Mouse (Mus musculus): ENCODE data around the gene Spta1. TPM values are rescaled to one million over a fixed set of nuclear protein-coding genes. Genes with fewer than 3 reads are reported as not detected.

Gene Spta1
- polyA plus RNA-seq, 1 experiment, result 0.04 TPM

GRCm38 (mm10) chr1:174267816-174268215 lies 95.2 kb downstream of the Spta1 start:
- Histone ChIP-seq H3K27me3 (ENCODE audit: control insufficient read depth, insufficient read depth, insufficient read length) (no peaks in the 10 kb centered on the region), H3K36me3 (ENCODE audit: control insufficient read depth, insufficient read depth) (no peaks in the 10 kb centered on the region), H3K4me3 (no peak overlapping the region), H3K4me2 (ENCODE audit: low read depth) (no peak overlapping the region), H3K79me2 (ENCODE audit: control insufficient read depth, insufficient read depth) (no peaks in the 10 kb centered on the region), H3ac (ENCODE audit: control insufficient read depth, insufficient read length) (no peak overlapping the region)
- TF ChIP-seq USF1 (IDR thresholded peaks at IDR 0.05; ENCODE audit: low read depth), result no peak
- no peak for TF ChIP-seq POLR2AphosphoS2 (IDR thresholded peaks at IDR 0.05; ENCODE audit: insufficient read length, low read depth)
- TF ChIP-seq SRF (IDR thresholded peaks at IDR 0.05; ENCODE audit: control insufficient read depth, insufficient read length, low read depth), result no peak
- TF ChIP-seq TCF12 (IDR thresholded peaks at IDR 0.05; ENCODE audit: insufficient read depth, poor library complexity, severe bottlenecking), result no peak
- TF ChIP-seq REST (IDR thresholded peaks at IDR 0.05; ENCODE audit: insufficient read depth, insufficient read length), result no peak
- no peak for TF ChIP-seq E2F4 (IDR thresholded peaks at IDR 0.05; ENCODE audit: insufficient read depth)
- no peak for TF ChIP-seq POLR2A (IDR thresholded peaks at IDR 0.05; ENCODE audit: insufficient read length, low read depth)
- TF ChIP-seq MAX (IDR thresholded peaks at IDR 0.05; ENCODE audit: low read depth), result no peak
- TF ChIP-seq MYOD1 (IDR thresholded peaks at IDR 0.05; ENCODE audit: control insufficient read depth in 1 of 3, insufficient read length in 2 of 3, low read depth in 2 of 3), result no peak
- TF ChIP-seq MYOG (IDR thresholded peaks at IDR 0.05; ENCODE audit: control insufficient read depth in 1 of 3, insufficient read depth in 1 of 3, insufficient read length in 2 of 3, low read depth in 2 of 3), result no peak
- TF ChIP-seq CEBPB (IDR thresholded peaks at IDR 0.05; ENCODE audit: insufficient read depth, poor library complexity, severe bottlenecking), result no peak
- TF ChIP-seq TCF3 (IDR thresholded peaks at IDR 0.05; ENCODE audit: insufficient read length, low read depth), result no peak

GRCm38 (mm10) chr1:174269162-174269561 lies 96.6 kb downstream of the Spta1 start:
- Histone ChIP-seq H3K79me2 (ENCODE audit: control insufficient read depth, insufficient read depth) (no peaks in the 10 kb centered on the region), H3K4me3 (no peak overlapping the region), H3ac (ENCODE audit: control insufficient read depth, insufficient read length) (no peak overlapping the region), H3K4me2 (ENCODE audit: low read depth) (no peak overlapping the region), H3K36me3 (ENCODE audit: control insufficient read depth, insufficient read depth) (no peaks in the 10 kb centered on the region), H3K27me3 (ENCODE audit: control insufficient read depth, insufficient read depth, insufficient read length) (no peaks in the 10 kb centered on the region)
- TF ChIP-seq MYOD1 (IDR thresholded peaks at IDR 0.05; ENCODE audit: control insufficient read depth in 1 of 3, insufficient read length in 2 of 3, low read depth in 2 of 3) (no peak), E2F4 (IDR thresholded peaks at IDR 0.05; ENCODE audit: insufficient read depth) (no peak), MAX (IDR thresholded peaks at IDR 0.05; ENCODE audit: low read depth) (no peak)

- H3K27me3 ChIP-seq (ENCODE audit: control insufficient read depth, insufficient read depth, insufficient read length), result no peaks in the 10 kb centered on the region
- H3K4me3 ChIP-seq, result no peak overlapping the region
- H3K79me2 ChIP-seq (ENCODE audit: control insufficient read depth, insufficient read depth), result no peaks in the 10 kb centered on the region
- no peak overlapping the region for H3K4me2 ChIP-seq (ENCODE audit: low read depth)
- no peaks in the 10 kb centered on the region for H3K36me3 ChIP-seq (ENCODE audit: control insufficient read depth, insufficient read depth)
- TF ChIP-seq POLR2A (IDR thresholded peaks at IDR 0.05; ENCODE audit: insufficient read length, low read depth), result no peak
- no peak for TF ChIP-seq SRF (IDR thresholded peaks at IDR 0.05; ENCODE audit: control insufficient read depth, insufficient read length, low read depth)
- no peak for TF ChIP-seq TCF12 (IDR thresholded peaks at IDR 0.05; ENCODE audit: insufficient read depth, poor library complexity, severe bottlenecking)
- no peak for TF ChIP-seq MYOD1 (IDR thresholded peaks at IDR 0.05; ENCODE audit: control insufficient read depth in 1 of 3, insufficient read length in 2 of 3, low read depth in 2 of 3)
- no peak for TF ChIP-seq REST (IDR thresholded peaks at IDR 0.05; ENCODE audit: insufficient read depth, insufficient read length)
- no peak for TF ChIP-seq MYOG (IDR thresholded peaks at IDR 0.05; ENCODE audit: control insufficient read depth in 1 of 3, insufficient read depth in 1 of 3, insufficient read length in 2 of 3, low read depth in 2 of 3)
- no peak for TF ChIP-seq POLR2AphosphoS2 (IDR thresholded peaks at IDR 0.05; ENCODE audit: insufficient read length, low read depth)
- no peak for TF ChIP-seq MAX (IDR thresholded peaks at IDR 0.05; ENCODE audit: low read depth)
- TF ChIP-seq USF1 (IDR thresholded peaks at IDR 0.05; ENCODE audit: low read depth), result no peak
- no peak for TF ChIP-seq CEBPB (IDR thresholded peaks at IDR 0.05; ENCODE audit: insufficient read depth, poor library complexity, severe bottlenecking)
- no peak for TF ChIP-seq E2F4 (IDR thresholded peaks at IDR 0.05; ENCODE audit: insufficient read depth)
- no peak for TF ChIP-seq TCF3 (IDR thresholded peaks at IDR 0.05; ENCODE audit: insufficient read length, low read depth)
- no peak overlapping the region for H3ac ChIP-seq (ENCODE audit: control insufficient read depth, insufficient read length)
Observed at GRCm38 (mm10) chr1:174270643-174271042, 98.1 kb downstream of the Spta1 start.

Other genes starting within 250 kb of the Spta1 start
- gene Mndal, start 230.3 kb upstream of the Spta1 start, polyA plus RNA-seq (2012; fragmentation: generic; extraction: Trizol), result 2.3 TPM
- 3.3 TPM for gene Ifi203, start 230.1 kb upstream of the Spta1 start, polyA plus RNA-seq (2012; fragmentation: generic; extraction: Trizol)
- 9.6 TPM for gene Ifi202b, start 190.0 kb upstream of the Spta1 start, polyA plus RNA-seq (2012; fragmentation: generic; extraction: Trizol)
- 0.04 TPM for gene Ifi205, start 141.0 kb upstream of the Spta1 start, polyA plus RNA-seq (2012; fragmentation: generic; extraction: Trizol)
- not detected for gene Olfr433, start 132.1 kb upstream of the Spta1 start, polyA plus RNA-seq (2012; fragmentation: generic; extraction: Trizol)
- not detected for gene Olfr432, start 123.6 kb upstream of the Spta1 start, polyA plus RNA-seq (2012; fragmentation: generic; extraction: Trizol)
- not detected for gene Olfr430, start 106.2 kb upstream of the Spta1 start, polyA plus RNA-seq (2012; fragmentation: generic; extraction: Trizol)
- gene Olfr429, start 88.4 kb upstream of the Spta1 start, polyA plus RNA-seq (2012; fragmentation: generic; extraction: Trizol), result not detected
- gene Olfr427, start 75.9 kb upstream of the Spta1 start, polyA plus RNA-seq (2012; fragmentation: generic; extraction: Trizol), result not detected
- gene Olfr231, start 51.6 kb upstream of the Spta1 start, polyA plus RNA-seq (2012; fragmentation: generic; extraction: Trizol), result not detected
- not detected for gene Olfr424, start 41.3 kb upstream of the Spta1 start, polyA plus RNA-seq (2012; fragmentation: generic; extraction: Trizol)
- gene Olfr420, start 17.1 kb upstream of the Spta1 start, polyA plus RNA-seq (2012; fragmentation: generic; extraction: Trizol), result not detected
- gene Olfr419, start 79.3 kb downstream of the Spta1 start, polyA plus RNA-seq (2012; fragmentation: generic; extraction: Trizol), result not detected
- not detected for gene Mptx1, start 157.7 kb downstream of the Spta1 start, polyA plus RNA-seq (2012; fragmentation: generic; extraction: Trizol)
- gene Olfr417, start 192.3 kb downstream of the Spta1 start, polyA plus RNA-seq (2012; fragmentation: generic; extraction: Trizol), result not detected
- gene Olfr248, start 218.3 kb downstream of the Spta1 start, polyA plus RNA-seq (2012; fragmentation: generic; extraction: Trizol), result not detected